Mouse (Mus musculus): ENCODE results near the gene Lbhd2.

DNA sequence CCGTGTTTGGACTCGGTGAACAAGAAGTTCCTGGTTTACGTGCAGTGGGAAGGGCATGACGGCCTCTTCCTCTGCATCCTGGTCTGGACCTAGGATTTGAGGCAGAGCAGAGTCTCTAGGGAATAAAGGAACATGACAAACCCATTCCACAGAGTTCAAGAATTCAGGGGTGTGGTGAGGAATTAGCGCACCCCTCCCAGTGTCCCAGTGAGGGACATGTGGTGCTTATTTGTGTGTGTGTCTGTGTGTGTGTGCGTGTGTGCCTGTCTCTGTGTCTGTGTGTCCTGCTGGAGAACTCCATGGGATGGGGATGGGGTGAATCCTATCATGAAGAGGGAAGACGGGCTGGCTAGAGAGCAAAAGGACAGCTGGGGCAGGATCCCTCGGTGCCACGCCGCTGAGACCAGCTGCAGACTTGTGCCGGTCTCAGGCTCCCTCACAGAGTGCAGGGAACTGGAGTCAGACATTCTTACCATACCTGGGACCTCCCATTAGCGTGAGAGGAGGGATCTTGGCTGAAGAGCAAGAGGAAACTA lies 48.8 kb downstream of the Lbhd2 start:
- no peak for TF ChIP-seq CTCF (IDR thresholded peaks at IDR 0.05; ENCODE audit: control insufficient read depth, insufficient read depth, insufficient read length)
- no peak for TF ChIP-seq MYOG (IDR thresholded peaks at IDR 0.05; ENCODE audit: control insufficient read depth, extremely low read depth, insufficient read length)
- TF ChIP-seq MYOD1 (IDR thresholded peaks at IDR 0.05; ENCODE audit: control insufficient read depth, insufficient read length, low read depth): peak; percentile 1
- TF ChIP-seq FOSL1 (IDR thresholded peaks at IDR 0.05; ENCODE audit: insufficient read depth, low read length, poor library complexity, severe bottlenecking): no peak

All from C2C12 (cell line).